Mouse (Mus musculus): ENCODE data around the gene Lrmda.

GRCm38 (mm10) chr14:22373361-22373745, 353.8 kb downstream of the Lrmda start:
- no peak for TF ChIP-seq POLR2A (IDR thresholded peaks at IDR 0.05; ENCODE audit: low read depth, low read length)
- no peak for TF ChIP-seq CTCF (IDR thresholded peaks at IDR 0.05; ENCODE audit: borderline replicate concordance, insufficient read depth, low read length)
